Mouse (Mus musculus) olfactory bulb, adult 2 months (tissue): Measurements from ENCODE around the gene Cib3. TPM values are rescaled to one million over a fixed set of nuclear protein-coding genes. Genes with fewer than 3 reads are reported as not detected.

Source experiments
- H3K27ac ChIP-seq: fragments of 200-500 bp; 2 replicates; pipeline ENCODE4 v1.5.1; 2012; ENCODE audit warnings: low read depth, low read length; ENCODE audit not compliant: insufficient read depth
- H3K4me1 ChIP-seq: fragments of 200-500 bp; 2 replicates; pipeline ENCODE4 v1.6.1; 2012; ENCODE audit warnings: low read length; ENCODE audit not compliant: control insufficient read depth, insufficient read depth
- H3K4me3 ChIP-seq: fragments of 200-500 bp; 2 replicates; pipeline ENCODE4 v1.5.1; 2012; ENCODE audit warnings: mild to moderate bottlenecking, low read depth, low read length, moderate library complexity; ENCODE audit not compliant: insufficient read depth
- CTCF ChIP-seq: fragments of 200-500 bp; IDR thresholded peaks from 2 replicates; pipeline ENCODE4 v1.5.1; 2012; ENCODE audit warnings: low read depth, mild to moderate bottlenecking, low read length, moderate library complexity; ENCODE audit not compliant: insufficient read depth
- POLR2A ChIP-seq: fragments of 200-500 bp; IDR thresholded peaks from 2 replicates; pipeline ENCODE4 v1.6.1; 2012; ENCODE audit warnings: mild to moderate bottlenecking, low read depth, low read length, moderate library complexity; ENCODE audit not compliant: insufficient read depth
- WGBS: fragments of 180-500 bp; shearing (Covaris S2); methylation state at CpG from one replicate; pipeline ENCODE4 v1.1.7; 2018; 5-methylcytosine and 5-hydroxymethylcytosine counted together
- polyA plus RNA-seq: library from polyadenylated mRNA; stranded (reverse); fragments of >200 nt; gene quantifications from 2 replicates; pipeline ENCODE4 v1.2.4, GENCODE M21; 2012; ENCODE audit warnings: low replicate concordance; ENCODE audit not compliant: missing spikeins, insufficient read depth, insufficient read length

The Cib3 gene
- polyA plus RNA-seq, 1 experiment = not detected

GRCm38 (mm10) chr8:72240403-72240763, 27.7 kb upstream of the Cib3 start:
- Histone ChIP-seq H3K27ac (peak overlapping the region; percentile 65; the same call in 1 of the 2 replicates), H3K4me3 (peak overlapping the region; percentile 89), H3K4me1 (peaks cover 13% of the 10 kb centered on the region)
- TF ChIP-seq CTCF (no peak), POLR2A (no peak)
- WGBS = under 1% methylated on average over 24 of the region's 24 CpGs

- Histone ChIP-seq H3K27ac (peak within 1 kb of the TSS; percentile 65), H3K4me1 (peaks cover 13% of the 10 kb centered on the region), H3K4me3 (peak within 1 kb of the TSS; percentile 89)
- peak; percentile 29; the same call in 1 of the 2 replicates for TF ChIP-seq CTCF
- peak; percentile 68 for TF ChIP-seq POLR2A
- WGBS = under 1% methylated on average over 54 of the region's 54 CpGs
Observed at GRCm38 (mm10) chr8:72239499-72240402, 27.1 kb upstream of the Cib3 start, which contains the start of gene Ap1m1. TSS of gene Ap1m1 (plus strand) at chr8:72240018.

- Histone ChIP-seq H3K4me3 (no peak overlapping the region), H3K27ac (no peak overlapping the region), H3K4me1 (peaks cover 7% of the 10 kb centered on the region; the same call in 1 of the 2 replicates)
- WGBS = 88% methylated on average over 5 of the region's 5 CpGs
- no peak for TF ChIP-seq POLR2A
- no peak for TF ChIP-seq CTCF
Observed at GRCm38 (mm10) chr8:72222656-72223055, 10.0 kb upstream of the Cib3 start.

GRCm38 (mm10) chr8:72220758-72221157, 8.1 kb upstream of the Cib3 start:
- Histone ChIP-seq H3K4me3 (no peak overlapping the region), H3K27ac (no peak overlapping the region), H3K4me1 (peaks cover 7% of the 10 kb centered on the region; the same call in 1 of the 2 replicates)
- WGBS = 76% methylated on average over 4 of the region's 4 CpGs
- no peak for TF ChIP-seq POLR2A
- TF ChIP-seq CTCF = no peak

GRCm38 (mm10) chr8:72219541-72220363, 7.1 kb upstream of the Cib3 start, which contains the start of gene Fam32a:
TSS of gene Fam32a (plus strand) at chr8:72219730.
- H3K4me1 ChIP-seq = peaks cover 7% of the 10 kb centered on the region; the same call in 1 of the 2 replicates
- TF ChIP-seq CTCF = no peak
- peak; percentile 41; the same call in 1 of the 2 replicates for TF ChIP-seq POLR2A
- WGBS = 13% methylated on average over 39 of the region's 39 CpGs
- no peak within 1 kb of the TSS for H3K27ac ChIP-seq
- peak within 1 kb of the TSS; percentile 64 for H3K4me3 ChIP-seq

GRCm38 (mm10) chr8:72218781-72219540, 6.3 kb upstream of the Cib3 start:
- 70% methylated on average over 10 of the region's 10 CpGs for WGBS
- peaks cover 7% of the 10 kb centered on the region; the same call in 1 of the 2 replicates for H3K4me1 ChIP-seq
- H3K27ac ChIP-seq = no peak overlapping the region
- no peak overlapping the region; the same call in 1 of the 2 replicates for H3K4me3 ChIP-seq
- TF ChIP-seq CTCF (no peak), POLR2A (no peak)

GRCm38 (mm10) chr8:72215871-72216270, 3.2 kb upstream of the Cib3 start:
- TF ChIP-seq CTCF (no peak), POLR2A (no peak)
- WGBS = 43% methylated on average over 1 of the region's 1 CpGs
- H3K4me3 ChIP-seq = no peak overlapping the region
- peaks cover under 1% of the 10 kb centered on the region; the same call in 1 of the 2 replicates for H3K4me1 ChIP-seq
- no peak overlapping the region for H3K27ac ChIP-seq

GRCm38 (mm10) chr8:72215060-72215459, 2.4 kb upstream of the Cib3 start:
- no peak for TF ChIP-seq CTCF
- no peak for TF ChIP-seq POLR2A
- 29% methylated on average over 2 of the region's 2 CpGs for WGBS
- Histone ChIP-seq H3K4me3 (no peak overlapping the region), H3K27ac (no peak overlapping the region), H3K4me1 (no peaks in the 10 kb centered on the region)
